Mouse (Mus musculus) lung, embryonic 14.5 days (tissue): ENCODE results near the gene Morc2b. TPM values are rescaled to one million over a fixed set of nuclear protein-coding genes. Genes with fewer than 3 reads are reported as not detected.

Source experiments
- ATAC-seq: fragments of 200-750 bp; cut with Nextera tagmentation; 2 replicates; pipeline ENCODE4 v1.8.0; 2017; ENCODE audit warnings: mild to moderate bottlenecking, moderate TSS enrichment, moderate library complexity; ENCODE audit not compliant: insufficient read depth
- DNase-seq: peaks from one replicate; pipeline ENCODE4 v3.0.0-alpha.2; 2015
- H3K27ac ChIP-seq: fragments of 300-500 bp; sonication (generic); 2 replicates; pipeline ENCODE4 v1.5.1; 2014; ENCODE audit warnings: low read depth, mild to moderate bottlenecking, moderate library complexity
- H3K27me3 ChIP-seq: fragments of 300-500 bp; sonication (generic); 2 replicates; pipeline ENCODE4 v1.6.1; 2014; ENCODE audit warnings: low read length, control low read depth; ENCODE audit not compliant: insufficient read depth
- H3K36me3 ChIP-seq: fragments of 300-500 bp; sonication (generic); 2 replicates; pipeline ENCODE4 v1.6.1; 2014; ENCODE audit warnings: control low read depth; ENCODE audit not compliant: insufficient read depth
- H3K4me1 ChIP-seq: fragments of 300-500 bp; sonication (generic); 2 replicates; pipeline ENCODE4 v1.6.1; 2014; ENCODE audit warnings: antibody characterized with exemption, control low read depth; ENCODE audit not compliant: insufficient read depth
- H3K4me2 ChIP-seq: fragments of 300-500 bp; sonication (generic); 2 replicates; pipeline ENCODE4 v1.6.1; 2014; ENCODE audit warnings: mild to moderate bottlenecking
- H3K4me3 ChIP-seq: fragments of 300-500 bp; sonication (generic); 2 replicates; pipeline ENCODE4 v1.5.1; 2014; ENCODE audit warnings: low read depth, low read length
- H3K9ac ChIP-seq: fragments of 300-500 bp; sonication (generic); 2 replicates; pipeline ENCODE4 v1.6.1; 2014
- H3K9me3 ChIP-seq: fragments of 300-500 bp; sonication (generic); 2 replicates; pipeline ENCODE4 v1.6.1; 2016; ENCODE audit warnings: low read depth, low read length, control low read depth
- CTCF ChIP-seq: IDR thresholded peaks from 2 replicates; pipeline ENCODE4 v1.5.1; 2016; ENCODE audit warnings: antibody characterized with exemption, low read depth
- WGBS: fragments of 180-500 bp; shearing (Covaris S2); extraction: QIAGEN DNeasy Blood & Tissue Kit; methylation state at CpG from one replicate; pipeline ENCODE4 v1.1.7; 2014; 5-methylcytosine and 5-hydroxymethylcytosine counted together
- polyA plus RNA-seq: library from polyadenylated mRNA; unstranded; fragments of >200 nt; fragmentation: Nextera tagmentation; extraction: Ambion mirVana; gene quantifications from 2 replicates; pipeline ENCODE4 v1.2.1, GENCODE M21; 2014

Morc2b gene
- polyA plus RNA-seq, 1 experiment from 2014 or later, result not detected

DNA sequence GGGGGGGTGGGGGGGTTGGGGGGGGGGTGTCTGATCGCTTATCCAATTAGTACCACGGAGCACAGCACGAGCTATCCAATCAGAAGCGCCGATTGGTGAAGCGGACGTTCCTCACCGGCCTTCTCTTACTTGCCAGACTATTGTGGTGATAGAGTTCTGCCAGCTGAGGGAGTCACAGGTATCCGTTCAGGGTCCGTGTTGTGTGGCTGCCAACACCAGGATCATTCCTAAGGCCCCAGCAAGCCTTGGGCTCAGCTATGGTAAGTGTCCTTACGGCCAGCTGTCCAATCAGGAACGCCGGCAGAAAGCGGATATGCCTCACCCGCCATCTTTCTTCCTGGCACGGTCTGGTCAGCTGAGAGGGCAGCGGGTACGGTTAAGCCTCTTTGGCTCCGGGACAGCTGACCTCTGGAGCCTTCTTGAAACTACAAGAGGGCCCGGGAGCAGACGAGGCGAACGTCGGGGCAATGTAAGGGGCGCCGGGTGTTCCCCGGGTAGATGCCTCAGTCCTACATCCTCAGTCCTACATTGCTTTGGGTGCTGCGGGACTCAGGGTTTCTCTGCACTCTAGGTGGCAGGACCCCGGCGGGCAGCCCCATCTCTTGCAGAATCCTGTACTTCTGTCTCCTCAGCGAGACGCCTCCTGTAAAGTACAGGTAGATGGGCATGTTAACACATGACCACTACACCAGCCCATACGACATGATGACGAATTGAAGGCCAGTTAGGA lies 50.1 kb downstream of the Morc2b start, which contains the start of gene Zfp563:
Gene Zfp563, plus strand, starts transcription at position 91 of the 730 bp plus-strand sequence.
- ATAC-seq (peak; percentile 79), DNase-seq (peak; percentile 93)
- WGBS, result 4% methylated on average over 34 of the region's 34 CpGs
- H3K4me3 ChIP-seq, result peak within 1 kb of the TSS; percentile 62
- no peaks in the 10 kb centered on the region for H3K9me3 ChIP-seq
- H3K36me3 ChIP-seq, result no peaks in the 10 kb centered on the region
- H3K27me3 ChIP-seq, result no peaks in the 10 kb centered on the region
- TF ChIP-seq CTCF, result no peak
- H3K4me1 ChIP-seq, result peaks cover 5% of the 10 kb centered on the region
- peak within 1 kb of the TSS; percentile 68 for H3K9ac ChIP-seq
- H3K4me2 ChIP-seq, result peak within 1 kb of the TSS; percentile 74
- H3K27ac ChIP-seq, result peak within 1 kb of the TSS; percentile 86

DNA sequence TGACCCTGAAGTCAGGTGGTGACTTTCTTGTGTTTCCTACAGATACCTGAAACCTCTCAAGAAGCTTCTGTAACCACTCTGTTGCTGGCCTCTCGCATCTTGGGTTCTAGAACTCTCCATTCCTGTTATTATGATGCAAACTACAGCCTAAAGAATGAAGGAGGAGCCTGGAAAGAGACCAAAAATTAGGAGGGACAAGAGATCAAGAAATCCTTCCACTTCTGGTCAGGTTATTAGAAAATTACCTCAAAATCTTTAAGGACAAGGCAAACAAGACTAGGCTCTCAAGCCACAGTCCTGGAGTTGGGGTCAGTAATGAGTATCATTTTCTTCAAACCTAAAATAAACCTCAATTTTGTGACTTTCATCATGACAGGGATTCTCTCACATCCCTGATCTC lies 71.5 kb downstream of the Morc2b start, which contains the start of gene 4921501E09Rik:
Gene 4921501E09Rik, minus strand, starts transcription at position 101 of the 400 bp plus-strand sequence.
- no peak for TF ChIP-seq CTCF
- no peak for ATAC-seq
- no peaks in the 10 kb centered on the region for H3K27me3 ChIP-seq
- H3K9me3 ChIP-seq, result no peaks in the 10 kb centered on the region
- no peak within 1 kb of the TSS for H3K27ac ChIP-seq
- no peak within 1 kb of the TSS for H3K4me3 ChIP-seq
- H3K4me2 ChIP-seq, result no peak within 1 kb of the TSS
- 36% methylated on average over 1 of the region's 1 CpGs for WGBS
- H3K36me3 ChIP-seq, result no peaks in the 10 kb centered on the region
- no peak within 1 kb of the TSS for H3K9ac ChIP-seq
- no peak for DNase-seq
- no peaks in the 10 kb centered on the region for H3K4me1 ChIP-seq

Other genes with a start within 250 kb of the Morc2b start
- gene Zfp870, start 248.0 kb downstream of the Morc2b start, polyA plus RNA-seq, result 7.9 and 8.8 TPM in 2 replicates
- not detected in 2 replicates for gene Cyp4f14, start 222.3 kb downstream of the Morc2b start, polyA plus RNA-seq
- gene Cyp4f13, start 192.3 kb downstream of the Morc2b start, polyA plus RNA-seq, result 8.1 and 8.5 TPM in 2 replicates
- 11.4 and 13.3 TPM in 2 replicates for gene Zfp472, start 173.9 kb downstream of the Morc2b start, polyA plus RNA-seq
- 13.6 and 14.5 TPM in 2 replicates for gene Zfp952, start 146.6 kb downstream of the Morc2b start, polyA plus RNA-seq
- 14.6 and 16.9 TPM in 2 replicates for gene Zfp763, start 106.3 kb downstream of the Morc2b start, polyA plus RNA-seq
- not detected in 2 replicates for gene 4921501E09Rik, start 71.6 kb downstream of the Morc2b start, polyA plus RNA-seq
- gene Zfp563, start 50.4 kb downstream of the Morc2b start, polyA plus RNA-seq, result 6.2 and 8.0 TPM in 2 replicates
- gene Olfr55, start 28.8 kb upstream of the Morc2b start, polyA plus RNA-seq, result not detected in 2 replicates
- not detected in 2 replicates for gene Olfr239, start 51.6 kb upstream of the Morc2b start, polyA plus RNA-seq
- not detected in 2 replicates for gene Olfr1564, start 82.0 kb upstream of the Morc2b start, polyA plus RNA-seq
- gene Zfp955a, start 115.5 kb upstream of the Morc2b start, polyA plus RNA-seq, result 18.9 and 20.0 TPM in 2 replicates
- gene Olfr63, start 125.0 kb upstream of the Morc2b start, polyA plus RNA-seq, result 0.03 TPM in 2 replicates
- gene Zfp955b, start 149.9 kb upstream of the Morc2b start, polyA plus RNA-seq, result 9.5 and 10.1 TPM in 2 replicates
- 14.7 and 17.4 TPM in 2 replicates for gene Zfp81, start 219.2 kb upstream of the Morc2b start, polyA plus RNA-seq